Mouse (Mus musculus): ENCODE data around the gene Nudt6. TPM values are rescaled to one million over a fixed set of nuclear protein-coding genes. Genes with fewer than 3 reads are reported as not detected.

The Nudt6 gene
- polyA plus RNA-seq, 1 experiment from 2014 or later: 13.2 TPM

- Histone ChIP-seq H3K9me3 (replicated peaks; ENCODE audit: control insufficient read depth, low read length) (no peaks in the 10 kb centered on the region), H3K4me1 (ENCODE audit: control insufficient read depth, insufficient read depth, low read length) (peaks cover 8% of the 10 kb centered on the region; the same call in 1 of the 2 replicates), H3K27ac (ENCODE audit: low read depth, low read length) (peak overlapping the region; percentile 79), H3K27me3 (ENCODE audit: control insufficient read depth, insufficient read depth, low read length) (no peaks in the 10 kb centered on the region), H3K4me3 (ENCODE audit: low read depth, low read length) (peak overlapping the region; percentile 88), H3K4me2 (peak overlapping the region; percentile 79), H3K36me3 (ENCODE audit: control insufficient read depth, insufficient read depth, low read length) (no peaks in the 10 kb centered on the region), H3K9ac (ENCODE audit: low read depth, low read length) (peak overlapping the region; percentile 78)
- WGBS (ENCODE audit: insufficient replicate concordance): under 1% methylated on average over 24 of the region's 24 CpGs
- no peak for ATAC-seq (replicated peaks; ENCODE audit: insufficient number of reproducible peaks, low FRiP score, low TSS enrichment)
Measured at GRCm38 (mm10) chr3:37420641-37421040, 630 bp upstream of the Nudt6 start.

GRCm38 (mm10) chr3:37419458-37419991 lies 486 bp downstream of the Nudt6 start, which contains the start of gene Spata5:
Gene Spata5 (plus strand): TSS chr3:37419896.
- no peaks in the 10 kb centered on the region for H3K9me3 ChIP-seq (replicated peaks; ENCODE audit: control insufficient read depth, low read length)
- WGBS (ENCODE audit: insufficient replicate concordance): under 1% methylated on average over 45 of the region's 50 CpGs
- ATAC-seq (replicated peaks; ENCODE audit: insufficient number of reproducible peaks, low FRiP score, low TSS enrichment): peak; percentile 96

GRCm38 (mm10) chr3:37418961-37419457 lies 1.0 kb downstream of the Nudt6 start:
- Histone ChIP-seq H3K36me3 (ENCODE audit: control insufficient read depth, insufficient read depth, low read length) (no peaks in the 10 kb centered on the region), H3K27ac (ENCODE audit: low read depth, low read length) (peak overlapping the region; percentile 88), H3K27me3 (ENCODE audit: control insufficient read depth, insufficient read depth, low read length) (no peaks in the 10 kb centered on the region), H3K4me1 (ENCODE audit: control insufficient read depth, insufficient read depth, low read length) (peaks cover 8% of the 10 kb centered on the region; the same call in 1 of the 2 replicates), H3K4me2 (peak overlapping the region; percentile 74), H3K9me3 (replicated peaks; ENCODE audit: control insufficient read depth, low read length) (no peaks in the 10 kb centered on the region), H3K4me3 (ENCODE audit: low read depth, low read length) (peak overlapping the region; percentile 77), H3K9ac (ENCODE audit: low read depth, low read length) (peak overlapping the region; percentile 84)
- no peak; the same call in 1 of the 2 replicates for ATAC-seq (replicated peaks; ENCODE audit: insufficient number of reproducible peaks, low FRiP score, low TSS enrichment)
- 0% methylated on average over 30 of the region's 30 CpGs for WGBS (ENCODE audit: insufficient replicate concordance)

More at GRCm38 (mm10) chr3:37419458-37419991, 486 bp downstream of the Nudt6 start, which contains the start of gene Spata5:
- Histone ChIP-seq H3K36me3 (ENCODE audit: control insufficient read depth, insufficient read depth, low read length) (no peaks in the 10 kb centered on the region), H3K9ac (ENCODE audit: low read depth, low read length) (peak within 1 kb of the TSS; percentile 84), H3K4me2 (peak within 1 kb of the TSS; percentile 79), H3K27me3 (ENCODE audit: control insufficient read depth, insufficient read depth, low read length) (no peaks in the 10 kb centered on the region), H3K4me1 (ENCODE audit: control insufficient read depth, insufficient read depth, low read length) (peaks cover 8% of the 10 kb centered on the region; the same call in 1 of the 2 replicates), H3K4me3 (ENCODE audit: low read depth, low read length) (peak within 1 kb of the TSS; percentile 88), H3K27ac (ENCODE audit: low read depth, low read length) (peak within 1 kb of the TSS; percentile 88)

- Histone ChIP-seq H3K27ac (ENCODE audit: low read depth, low read length) (no peak overlapping the region), H3K36me3 (ENCODE audit: control insufficient read depth, insufficient read depth, low read length) (no peaks in the 10 kb centered on the region), H3K27me3 (ENCODE audit: control insufficient read depth, insufficient read depth, low read length) (no peaks in the 10 kb centered on the region), H3K9ac (ENCODE audit: low read depth, low read length) (peak overlapping the region; percentile 84; the same call in 1 of the 2 replicates), H3K4me1 (ENCODE audit: control insufficient read depth, insufficient read depth, low read length) (peaks cover 8% of the 10 kb centered on the region; the same call in 1 of the 2 replicates), H3K9me3 (replicated peaks; ENCODE audit: control insufficient read depth, low read length) (no peaks in the 10 kb centered on the region), H3K4me2 (peak overlapping the region; percentile 74), H3K4me3 (ENCODE audit: low read depth, low read length) (peak overlapping the region; percentile 77)
- ATAC-seq (replicated peaks; ENCODE audit: insufficient number of reproducible peaks, low FRiP score, low TSS enrichment): no peak
- WGBS (ENCODE audit: insufficient replicate concordance): 75% methylated on average over 5 of the region's 5 CpGs
Measured at GRCm38 (mm10) chr3:37418341-37418740, 1.7 kb downstream of the Nudt6 start.

- no peaks in the 10 kb centered on the region for H3K36me3 ChIP-seq (ENCODE audit: control insufficient read depth, insufficient read depth, low read length)
- 52% methylated on average over 14 of the region's 14 CpGs for WGBS (ENCODE audit: insufficient replicate concordance)
- peaks cover 3% of the 10 kb centered on the region; the same call in 1 of the 2 replicates for H3K4me1 ChIP-seq (ENCODE audit: control insufficient read depth, insufficient read depth, low read length)
- no peak overlapping the region for H3K4me2 ChIP-seq
- no peak overlapping the region for H3K4me3 ChIP-seq (ENCODE audit: low read depth, low read length)
- no peak overlapping the region for H3K27ac ChIP-seq (ENCODE audit: low read depth, low read length)
- no peaks in the 10 kb centered on the region for H3K27me3 ChIP-seq (ENCODE audit: control insufficient read depth, insufficient read depth, low read length)
- no peaks in the 10 kb centered on the region for H3K9me3 ChIP-seq (replicated peaks; ENCODE audit: control insufficient read depth, low read length)
- ATAC-seq (replicated peaks; ENCODE audit: insufficient number of reproducible peaks, low FRiP score, low TSS enrichment): no peak
- no peak overlapping the region for H3K9ac ChIP-seq (ENCODE audit: low read depth, low read length)
Measured at GRCm38 (mm10) chr3:37414413-37414960, 5.5 kb downstream of the Nudt6 start.

- no peak overlapping the region for H3K4me3 ChIP-seq (ENCODE audit: low read depth, low read length)
- H3K4me2 ChIP-seq: no peak overlapping the region
- H3K27me3 ChIP-seq (ENCODE audit: control insufficient read depth, insufficient read depth, low read length): no peaks in the 10 kb centered on the region
- no peaks in the 10 kb centered on the region for H3K9me3 ChIP-seq (replicated peaks; ENCODE audit: control insufficient read depth, low read length)
- no peaks in the 10 kb centered on the region for H3K36me3 ChIP-seq (ENCODE audit: control insufficient read depth, insufficient read depth, low read length)
- H3K9ac ChIP-seq (ENCODE audit: low read depth, low read length): no peak overlapping the region
- ATAC-seq (replicated peaks; ENCODE audit: insufficient number of reproducible peaks, low FRiP score, low TSS enrichment): no peak
- H3K4me1 ChIP-seq (ENCODE audit: control insufficient read depth, insufficient read depth, low read length): peaks cover 1% of the 10 kb centered on the region; the same call in 1 of the 2 replicates
- H3K27ac ChIP-seq (ENCODE audit: low read depth, low read length): no peak overlapping the region
- 87% methylated on average over 3 of the region's 3 CpGs for WGBS (ENCODE audit: insufficient replicate concordance)
Measured at GRCm38 (mm10) chr3:37413446-37413845, 6.6 kb downstream of the Nudt6 start.

GRCm38 (mm10) chr3:37407598-37407997 lies 12.4 kb downstream of the Nudt6 start:
- no peak overlapping the region for H3K27ac ChIP-seq (ENCODE audit: low read depth, low read length)

GRCm38 (mm10) chr3:37401729-37402610 lies 18.0 kb downstream of the Nudt6 start:
- Histone ChIP-seq H3K36me3 (ENCODE audit: control insufficient read depth, insufficient read depth, low read length) (no peaks in the 10 kb centered on the region), H3K4me2 (no peak overlapping the region), H3K27me3 (ENCODE audit: control insufficient read depth, insufficient read depth, low read length) (no peaks in the 10 kb centered on the region), H3K4me3 (ENCODE audit: low read depth, low read length) (no peak overlapping the region), H3K9ac (ENCODE audit: low read depth, low read length) (no peak overlapping the region), H3K9me3 (replicated peaks; ENCODE audit: control insufficient read depth, low read length) (no peaks in the 10 kb centered on the region), H3K27ac (ENCODE audit: low read depth, low read length) (no peak overlapping the region), H3K4me1 (ENCODE audit: control insufficient read depth, insufficient read depth, low read length) (no peaks in the 10 kb centered on the region)
- WGBS (ENCODE audit: insufficient replicate concordance): 69% methylated on average over 11 of the region's 11 CpGs
- no peak for ATAC-seq (replicated peaks; ENCODE audit: insufficient number of reproducible peaks, low FRiP score, low TSS enrichment)

More at GRCm38 (mm10) chr3:37407598-37407997, 12.4 kb downstream of the Nudt6 start:
- H3K27me3 ChIP-seq (ENCODE audit: control insufficient read depth, insufficient read depth, low read length): no peaks in the 10 kb centered on the region
- no peaks in the 10 kb centered on the region for H3K36me3 ChIP-seq (ENCODE audit: control insufficient read depth, insufficient read depth, low read length)
- H3K9me3 ChIP-seq (replicated peaks; ENCODE audit: control insufficient read depth, low read length): no peaks in the 10 kb centered on the region
- no peak overlapping the region for H3K4me2 ChIP-seq
- H3K4me3 ChIP-seq (ENCODE audit: low read depth, low read length): no peak overlapping the region
- no peak overlapping the region for H3K9ac ChIP-seq (ENCODE audit: low read depth, low read length)
- ATAC-seq (replicated peaks; ENCODE audit: insufficient number of reproducible peaks, low FRiP score, low TSS enrichment): no peak
- no peaks in the 10 kb centered on the region for H3K4me1 ChIP-seq (ENCODE audit: control insufficient read depth, insufficient read depth, low read length)
